Mouse (Mus musculus) layer of hippocampus, postnatal 10 days (tissue): ENCODE data around the gene Hectd4. TPM values are rescaled to one million over a fixed set of nuclear protein-coding genes. Genes with fewer than 3 reads are reported as not detected.
"Not testable (repeated sequence)": the region's sequence is repeated elsewhere in the genome, so short reads cannot be mapped to it uniquely, and the experiment has no call there.

Experiments
- DNase-seq, 2 experiments: peaks; one replicate each; pipeline ENCODE4 v3.0.0; 2021; ENCODE audit warnings: low spot score in 2 of 2
- total RNA-seq, 2 experiments: library from RNA; stranded (reverse); gene quantifications; 2 replicates each; pipeline ENCODE4 v1.2.3; 2021

The Hectd4 gene
- total RNA-seq, 2 experiments from 2014 or later = 190 to 212 TPM

GRCm38 (mm10) chr5:121205537-121206130 is 14.4 kb upstream of the Hectd4 start:
- DNase-seq = not testable (repeated sequence)

GRCm38 (mm10) chr5:121206540-121206939 is 13.5 kb upstream of the Hectd4 start:
- DNase-seq = no peak

GRCm38 (mm10) chr5:121206984-121207383 is 13.0 kb upstream of the Hectd4 start:
- DNase-seq = no peak

GRCm38 (mm10) chr5:121209755-121210600 is 10.0 kb upstream of the Hectd4 start:
- DNase-seq = no peak

- no peak for DNase-seq
These were observed 9.5 kb upstream of the Hectd4 start for GRCm38 (mm10) chr5:121210601-121210924.

- no peak for DNase-seq
These were observed 7.9 kb upstream of the Hectd4 start for GRCm38 (mm10) chr5:121212108-121212507.

- DNase-seq = no peak
These were observed 5.3 kb upstream of the Hectd4 start for GRCm38 (mm10) chr5:121214707-121215106.

- DNase-seq = peak; percentile 78 to 81
These were observed 4.5 kb upstream of the Hectd4 start for GRCm38 (mm10) chr5:121215380-121216125.

GRCm38 (mm10) chr5:121216126-121216446 is 3.9 kb upstream of the Hectd4 start:
- DNase-seq = no peak

GRCm38 (mm10) chr5:121216584-121217312 is 3.3 kb upstream of the Hectd4 start:
- DNase-seq = not testable (repeated sequence)

- DNase-seq = no peak
These were observed 2.7 kb upstream of the Hectd4 start for GRCm38 (mm10) chr5:121217313-121217634.

- no peak for DNase-seq
These were observed 829 bp upstream of the Hectd4 start for GRCm38 (mm10) chr5:121219190-121219589.

GRCm38 (mm10) chr5:121220732-121221301 is 798 bp downstream of the Hectd4 start:
- peak; percentile 54 to 68 for DNase-seq

GRCm38 (mm10) chr5:121221328-121221850 is 1.4 kb downstream of the Hectd4 start:
- DNase-seq = no peak

GRCm38 (mm10) chr5:121224020-121224419 is 4.0 kb downstream of the Hectd4 start:
- not testable (repeated sequence) for DNase-seq

GRCm38 (mm10) chr5:121224856-121225255 is 4.8 kb downstream of the Hectd4 start:
- no peak for DNase-seq

- DNase-seq = no peak
These were observed 5.8 kb downstream of the Hectd4 start for GRCm38 (mm10) chr5:121225854-121226253.

- DNase-seq = no peak
These were observed 6.4 kb downstream of the Hectd4 start for GRCm38 (mm10) chr5:121226406-121226805.

- no peak for DNase-seq
These were observed 6.8 kb downstream of the Hectd4 start for GRCm38 (mm10) chr5:121226845-121227244.

GRCm38 (mm10) chr5:121227330-121227729 is 7.3 kb downstream of the Hectd4 start:
- not testable (repeated sequence) for DNase-seq

GRCm38 (mm10) chr5:121229182-121229581 is 9.2 kb downstream of the Hectd4 start:
- DNase-seq = no peak
